Comparison of ENCODE assay signal across 8 mouse cellular contexts in genomic region chr1:86491533-86492094, GRCm38 (mm10). TPM values are rescaled to one million over a fixed set of nuclear protein-coding genes. Genes with fewer than 3 reads are reported as not detected.
DNase-seq lines count a peak whose midpoint lies in the region; ATAC-seq and TF ChIP-seq lines count a peak whose summit lies in the region.

No protein-coding gene starts in this region.

- peak overlapping the region; percentile 65 for H3K9ac ChIP-seq in heart, embryonic 16.5 days (ENCODE audit: low read length)
- peak overlapping the region; percentile 58 for H3K9ac ChIP-seq in liver, embryonic 13.5 days
- peak overlapping the region; percentile 27 for H3K9ac ChIP-seq in stomach, postnatal 0 days (ENCODE audit: low read length)

- no peak for DNase-seq in left cerebral cortex, adult 2 months (ENCODE audit: extremely low spot score in 1 of 2, low spot score in 2 of 2)
- DNase-seq in left cerebral cortex, postnatal 4 days, result no peak
- no peak for DNase-seq in liver, embryonic 13.5 days
- peak; percentile 63 for DNase-seq in stomach, postnatal 0 days (ENCODE audit: low spot score)
- DNase-seq in frontal cortex, postnatal 14 days (ENCODE audit: low spot score in 2 of 2), result no peak
- DNase-seq in left cerebral cortex, adult 9 months (ENCODE audit: low spot score in 2 of 2), result no peak
- no peak for DNase-seq in retina, postnatal 1 day

- TF ChIP-seq CTCF in left cerebral cortex, adult 2 months (IDR thresholded peaks at IDR 0.05), result no peak
- no peak for TF ChIP-seq CTCF in stomach, postnatal 0 days (IDR thresholded peaks at IDR 0.05; ENCODE audit: low read depth)

- H3K36me3 ChIP-seq in heart, embryonic 16.5 days (ENCODE audit: control insufficient read depth, insufficient read depth), result no peaks in the 10 kb centered on the region
- no peaks in the 10 kb centered on the region for H3K36me3 ChIP-seq in liver, embryonic 13.5 days
- no peaks in the 10 kb centered on the region for H3K36me3 ChIP-seq in stomach, postnatal 0 days (ENCODE audit: control insufficient read depth, insufficient read depth, low read length)

- H3K27ac ChIP-seq in left cerebral cortex, adult 2 months, result peak overlapping the region; percentile 51
- H3K27ac ChIP-seq in heart, embryonic 16.5 days (ENCODE audit: low read length), result peak overlapping the region; percentile 80
- peak overlapping the region; percentile 78 for H3K27ac ChIP-seq in liver, embryonic 13.5 days
- peak overlapping the region; percentile 95 for H3K27ac ChIP-seq in stomach, postnatal 0 days (replicated peaks)

- H3K9me3 ChIP-seq in heart, embryonic 16.5 days (replicated peaks; ENCODE audit: control insufficient read depth, low read length), result no peaks in the 10 kb centered on the region
- no peaks in the 10 kb centered on the region for H3K9me3 ChIP-seq in liver, embryonic 13.5 days (replicated peaks)
- no peaks in the 10 kb centered on the region for H3K9me3 ChIP-seq in stomach, postnatal 0 days (ENCODE audit: control insufficient read depth, low read length)

- no peak for TF ChIP-seq EP300 in stomach, postnatal 0 days (optimal IDR thresholded peaks at IDR 0.05)

- peaks cover 27% of the 10 kb centered on the region for H3K4me1 ChIP-seq in heart, embryonic 16.5 days (ENCODE audit: control insufficient read depth, insufficient read depth, low read length)
- peaks cover 50% of the 10 kb centered on the region for H3K4me1 ChIP-seq in liver, embryonic 13.5 days (replicated peaks)
- H3K4me1 ChIP-seq in stomach, postnatal 0 days (replicated peaks; ENCODE audit: control insufficient read depth, insufficient read depth), result peaks cover 14% of the 10 kb centered on the region

- H3K4me3 ChIP-seq in left cerebral cortex, adult 2 months, result no peak overlapping the region
- no peak overlapping the region for H3K4me3 ChIP-seq in heart, embryonic 16.5 days (ENCODE audit: low read length)
- no peak overlapping the region for H3K4me3 ChIP-seq in liver, embryonic 13.5 days (replicated peaks)
- no peak overlapping the region for H3K4me3 ChIP-seq in stomach, postnatal 0 days (ENCODE audit: low read depth, low read length)

- 44% methylated on average over 7 of the region's 7 CpGs for WGBS in heart, embryonic 16.5 days
- 64% methylated on average over 7 of the region's 7 CpGs for WGBS in liver, embryonic 13.5 days (ENCODE audit: insufficient replicate concordance)
- 16% methylated on average over 7 of the region's 7 CpGs for WGBS in stomach, postnatal 0 days

- no peak overlapping the region for H3K4me2 ChIP-seq in heart, embryonic 16.5 days (ENCODE audit: low read depth, low read length)
- peak overlapping the region; percentile 5; the same call in 1 of the 2 replicates for H3K4me2 ChIP-seq in liver, embryonic 13.5 days
- no peak overlapping the region for H3K4me2 ChIP-seq in stomach, postnatal 0 days (replicated peaks; ENCODE audit: low read depth)

- intact Hi-C loops in left cerebral cortex, adult 2 months (cut with DNase I), result no loop called here
- intact Hi-C loops in left cerebral cortex, postnatal 4 days (cut with DNase I), result no loop called here

- ATAC-seq in heart, embryonic 16.5 days (replicated peaks; ENCODE audit: extremely low read depth, insufficient read depth, low FRiP score), result no peak
- no peak for ATAC-seq in liver, embryonic 13.5 days (ENCODE audit: low read depth)
- ATAC-seq in stomach, postnatal 0 days (ENCODE audit: low FRiP score, low TSS enrichment), result no peak

- H3K27me3 ChIP-seq in heart, embryonic 16.5 days (ENCODE audit: control insufficient read depth, insufficient read depth, low read length), result no peaks in the 10 kb centered on the region
- no peaks in the 10 kb centered on the region for H3K27me3 ChIP-seq in liver, embryonic 13.5 days
- no peaks in the 10 kb centered on the region for H3K27me3 ChIP-seq in stomach, postnatal 0 days (ENCODE audit: control insufficient read depth, insufficient read depth, low read length)

RNA-seq across cellular contexts. Expression of gene Ptma, which starts 34.9 kb away (rescaled TPM):
- 100 to 1,000 TPM; 353 to 363 TPM for total RNA-seq in left cerebral cortex, adult 2 months (2021)
- total RNA-seq in left cerebral cortex, postnatal 4 days (2021), result 1,000 to 10,000 TPM; 1,018 to 1,064 TPM
- polyA plus RNA-seq in heart, embryonic 16.5 days (2015; fragmentation: Nextera tagmentation; extraction: Ambion mirVana), result 702 and 1,064 TPM in 2 replicates
- 1,483 and 1,688 TPM in 2 replicates for polyA plus RNA-seq in liver, embryonic 13.5 days (2015; fragmentation: Nextera tagmentation; extraction: Ambion mirVana)
- polyA plus RNA-seq in stomach, postnatal 0 days (2015; fragmentation: Nextera tagmentation; extraction: Ambion mirVana), result 1,436 and 1,585 TPM in 2 replicates
